Mouse (Mus musculus): ENCODE data around the gene Cab39.

GRCm38 (mm10) chr1:85818121-85818520, 24.9 kb downstream of the Cab39 start:
- TF ChIP-seq POLR2A (IDR thresholded peaks at IDR 0.05; ENCODE audit: low read depth, low read length) = no peak
- no peak for TF ChIP-seq CTCF (conservative IDR thresholded peaks at IDR 0.05; ENCODE audit: insufficient read depth, insufficient read length, low read depth, low read length)

All from kidney, adult 2 months (tissue).